Mouse (Mus musculus): ENCODE results near the gene Tceal5. TPM values are rescaled to one million over a fixed set of nuclear protein-coding genes. Genes with fewer than 3 reads are reported as not detected.
A peak's percentile ranks its signal among the peaks of the same experiment; 100 is the strongest.

Gene Tceal5
- total and polyA plus RNA-seq, 2 experiments from 2014 or later, result 3.9 to 45.2 TPM

DNA sequence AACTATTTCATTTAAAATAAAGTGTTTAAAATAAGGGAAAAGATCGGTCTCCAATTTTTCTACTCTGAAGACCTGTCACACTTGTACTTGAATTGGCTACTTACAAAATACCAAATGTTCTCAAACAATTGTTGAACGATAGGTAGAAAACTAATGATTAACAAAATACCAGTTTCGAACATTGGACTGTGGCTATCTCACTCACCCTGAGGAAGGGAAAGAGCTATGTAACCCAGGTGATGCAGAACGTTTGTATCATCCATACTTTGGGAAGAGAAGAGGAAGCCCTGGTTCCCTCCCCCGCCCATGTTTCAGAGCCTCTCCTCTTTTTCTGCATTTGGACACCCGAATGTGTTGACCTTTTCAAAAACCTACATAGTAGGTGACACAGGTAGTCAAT is 730 bp upstream of the Tceal5 start:
- no peak overlapping the region for H3K27ac ChIP-seq
- no peak overlapping the region for H3K4me3 ChIP-seq (ENCODE audit: low read length)
- DNase-seq (ENCODE audit: low spot score) (no peak), ATAC-seq (no peak)
- no peaks in the 10 kb centered on the region for H3K27me3 ChIP-seq (ENCODE audit: insufficient read depth, low read length)
- whole genome bisulfite sequencing, result 78% methylated on average over 6 of the region's 6 CpGs
- TF ChIP-seq CTCF (IDR thresholded peaks at IDR 0.05; ENCODE audit: low read depth), result no peak
- no peak overlapping the region for H3K9ac ChIP-seq (replicated peaks; ENCODE audit: low read length)
- H3K4me2 ChIP-seq (ENCODE audit: low read depth, low read length), result no peak overlapping the region
- H3K9me3 ChIP-seq (ENCODE audit: low read length), result no peaks in the 10 kb centered on the region
- no peaks in the 10 kb centered on the region for H3K36me3 ChIP-seq (ENCODE audit: insufficient read depth, low read length)
- no peaks in the 10 kb centered on the region for H3K4me1 ChIP-seq (ENCODE audit: insufficient read depth, low read length)

DNA sequence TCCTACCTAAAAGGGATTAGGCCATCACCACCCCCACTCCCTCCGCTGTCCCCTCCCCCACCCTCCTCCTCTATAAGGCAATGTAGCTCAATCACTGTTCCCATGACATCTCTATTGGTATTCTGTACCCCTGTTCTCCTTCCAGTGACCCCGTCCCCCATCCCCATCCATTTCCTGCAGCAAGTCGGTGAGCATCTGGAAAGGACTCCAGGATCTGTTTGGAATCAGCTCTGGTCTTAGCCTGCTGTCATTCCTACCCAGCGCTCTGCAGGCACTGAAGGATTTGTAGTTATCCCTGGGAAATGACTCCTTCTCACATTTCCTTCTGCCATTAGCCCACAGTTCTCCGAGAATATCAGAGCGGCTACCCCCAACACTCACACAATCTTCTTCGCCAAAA is 419 bp downstream of the Tceal5 start:
- peak overlapping the region; percentile 54 for H3K9ac ChIP-seq (replicated peaks; ENCODE audit: low read length)
- no peaks in the 10 kb centered on the region for H3K4me1 ChIP-seq (ENCODE audit: insufficient read depth, low read length)
- no peaks in the 10 kb centered on the region for H3K9me3 ChIP-seq (ENCODE audit: low read length)
- H3K4me2 ChIP-seq (ENCODE audit: low read depth, low read length), result peak overlapping the region; percentile 53
- H3K27me3 ChIP-seq (ENCODE audit: insufficient read depth, low read length), result no peaks in the 10 kb centered on the region
- H3K27ac ChIP-seq, result peak overlapping the region; percentile 74
- TF ChIP-seq CTCF (IDR thresholded peaks at IDR 0.05; ENCODE audit: low read depth), result no peak
- H3K4me3 ChIP-seq (ENCODE audit: low read length), result peak overlapping the region; percentile 42
- DNase-seq (ENCODE audit: low spot score), result no peak
- 28% methylated on average over 7 of the region's 7 CpGs for WGBS
- no peaks in the 10 kb centered on the region for H3K36me3 ChIP-seq (ENCODE audit: insufficient read depth, low read length)
- peak; percentile 65 for ATAC-seq

DNA sequence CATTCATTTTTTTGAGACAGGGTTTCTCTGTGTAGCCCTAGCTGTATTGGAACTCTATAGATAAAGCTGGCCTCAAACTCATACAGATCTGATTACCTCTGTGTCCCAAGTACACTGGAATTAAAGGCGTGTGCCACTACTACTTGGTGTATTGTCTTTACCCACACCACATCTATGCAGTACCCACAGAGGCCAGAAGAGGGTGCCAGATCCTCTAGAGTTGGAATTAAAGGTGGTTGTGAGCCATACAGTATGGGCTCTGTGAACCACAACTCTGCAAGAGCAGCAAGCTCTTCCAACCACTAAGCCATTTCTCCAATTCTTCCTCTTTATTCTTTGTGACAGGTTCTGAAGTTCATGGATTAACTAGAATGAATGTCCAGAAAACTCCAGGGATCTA is 6.8 kb downstream of the Tceal5 start:
- peak; percentile 45 for TF ChIP-seq CTCF (IDR thresholded peaks at IDR 0.05; ENCODE audit: low read depth)
- H3K27ac ChIP-seq, result no peak overlapping the region
- H3K4me3 ChIP-seq (ENCODE audit: low read length), result no peak overlapping the region
- H3K36me3 ChIP-seq (ENCODE audit: insufficient read depth, low read length), result no peaks in the 10 kb centered on the region
- WGBS, result 50% methylated on average over 1 of the region's 1 CpGs
- ATAC-seq (no peak), DNase-seq (ENCODE audit: low spot score) (no peak)
- H3K27me3 ChIP-seq (ENCODE audit: insufficient read depth, low read length), result no peaks in the 10 kb centered on the region
- H3K9me3 ChIP-seq (ENCODE audit: low read length), result no peaks in the 10 kb centered on the region
- H3K9ac ChIP-seq (replicated peaks; ENCODE audit: low read length), result no peak overlapping the region
- H3K4me2 ChIP-seq (ENCODE audit: low read depth, low read length), result no peak overlapping the region
- H3K4me1 ChIP-seq (ENCODE audit: insufficient read depth, low read length), result no peaks in the 10 kb centered on the region

DNA sequence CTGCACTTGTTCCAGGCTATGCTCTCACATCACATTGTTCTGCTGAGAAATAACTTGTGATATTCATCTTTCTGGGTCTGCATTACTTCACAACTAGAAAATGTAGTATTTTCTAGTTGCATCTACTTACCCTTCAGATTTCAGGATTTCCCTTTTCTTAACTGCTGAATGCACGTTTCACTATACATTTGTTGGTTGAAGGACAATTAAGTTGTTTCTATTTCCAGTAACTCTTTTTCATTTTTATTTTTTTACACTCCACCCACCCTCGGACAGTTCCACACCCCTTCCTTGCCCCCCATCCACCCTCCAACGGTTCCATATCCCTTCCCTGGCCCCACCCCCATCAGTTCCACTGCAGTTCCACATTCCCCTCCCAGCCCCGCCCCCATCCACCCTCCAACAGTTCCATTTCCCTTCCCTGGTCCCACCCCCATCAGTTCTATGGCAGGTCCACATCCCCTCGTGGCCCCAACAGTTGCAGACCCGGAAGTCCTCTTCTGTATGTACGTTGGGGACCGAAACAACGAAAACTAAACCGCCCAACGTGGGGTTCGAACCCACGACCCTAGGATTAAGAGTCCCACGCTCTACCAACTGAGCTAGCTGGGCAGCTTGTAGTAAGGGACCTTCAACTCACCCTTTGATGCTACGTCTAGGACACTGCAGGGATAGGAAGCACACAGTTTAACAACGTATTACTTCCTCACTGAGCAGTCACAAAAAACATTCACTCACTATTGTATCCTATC is 8.3 kb downstream of the Tceal5 start:
- no peak for TF ChIP-seq CTCF (IDR thresholded peaks at IDR 0.05; ENCODE audit: low read depth)
- WGBS, result 81% methylated on average over 16 of the region's 16 CpGs

DNA sequence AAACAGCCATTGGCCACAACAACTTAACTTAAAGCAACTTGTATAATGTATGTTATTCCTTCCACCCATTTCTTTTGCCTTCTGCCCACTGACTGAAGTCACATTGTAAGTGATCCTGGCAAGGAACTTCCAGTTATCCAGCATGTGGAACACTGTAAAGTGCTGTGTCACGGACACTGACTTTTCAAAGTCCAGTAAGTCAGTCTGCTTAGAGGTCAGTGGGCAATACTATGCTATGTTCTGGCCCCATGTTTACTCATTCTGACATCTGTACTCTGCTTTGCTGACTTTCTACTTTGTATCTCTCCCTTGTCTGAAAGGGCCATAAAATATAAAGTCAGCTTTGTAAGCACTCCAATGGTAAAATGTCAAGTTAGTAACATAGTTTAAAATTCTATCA is 20.6 kb downstream of the Tceal5 start:
- Histone ChIP-seq H3K9ac (replicated peaks; ENCODE audit: low read length) (no peak overlapping the region), H3K27ac (no peak overlapping the region), H3K4me1 (ENCODE audit: insufficient read depth, low read length) (no peaks in the 10 kb centered on the region), H3K4me2 (ENCODE audit: low read depth, low read length) (no peak overlapping the region), H3K36me3 (ENCODE audit: insufficient read depth, low read length) (no peaks in the 10 kb centered on the region), H3K9me3 (ENCODE audit: low read length) (no peaks in the 10 kb centered on the region), H3K27me3 (ENCODE audit: insufficient read depth, low read length) (no peaks in the 10 kb centered on the region), H3K4me3 (ENCODE audit: low read length) (no peak overlapping the region)
- TF ChIP-seq CTCF (IDR thresholded peaks at IDR 0.05; ENCODE audit: low read depth), result no peak
- ATAC-seq, result no peak
- no peak for DNase-seq (ENCODE audit: low spot score)
- 91% methylated on average over 1 of the region's 1 CpGs for WGBS

More for the DNA sequence above, 8.3 kb downstream of the Tceal5 start:
- no peaks in the 10 kb centered on the region for H3K4me1 ChIP-seq (ENCODE audit: insufficient read depth, low read length)
- ATAC-seq (no peak), DNase-seq (ENCODE audit: low spot score) (no peak)
- H3K4me2 ChIP-seq (ENCODE audit: low read depth, low read length), result no peak overlapping the region
- H3K27me3 ChIP-seq (ENCODE audit: insufficient read depth, low read length), result no peaks in the 10 kb centered on the region
- no peaks in the 10 kb centered on the region for H3K36me3 ChIP-seq (ENCODE audit: insufficient read depth, low read length)
- no peak overlapping the region for H3K9ac ChIP-seq (replicated peaks; ENCODE audit: low read length)
- no peaks in the 10 kb centered on the region for H3K9me3 ChIP-seq (ENCODE audit: low read length)
- H3K27ac ChIP-seq, result no peak overlapping the region
- no peak overlapping the region for H3K4me3 ChIP-seq (ENCODE audit: low read length)

DNA sequence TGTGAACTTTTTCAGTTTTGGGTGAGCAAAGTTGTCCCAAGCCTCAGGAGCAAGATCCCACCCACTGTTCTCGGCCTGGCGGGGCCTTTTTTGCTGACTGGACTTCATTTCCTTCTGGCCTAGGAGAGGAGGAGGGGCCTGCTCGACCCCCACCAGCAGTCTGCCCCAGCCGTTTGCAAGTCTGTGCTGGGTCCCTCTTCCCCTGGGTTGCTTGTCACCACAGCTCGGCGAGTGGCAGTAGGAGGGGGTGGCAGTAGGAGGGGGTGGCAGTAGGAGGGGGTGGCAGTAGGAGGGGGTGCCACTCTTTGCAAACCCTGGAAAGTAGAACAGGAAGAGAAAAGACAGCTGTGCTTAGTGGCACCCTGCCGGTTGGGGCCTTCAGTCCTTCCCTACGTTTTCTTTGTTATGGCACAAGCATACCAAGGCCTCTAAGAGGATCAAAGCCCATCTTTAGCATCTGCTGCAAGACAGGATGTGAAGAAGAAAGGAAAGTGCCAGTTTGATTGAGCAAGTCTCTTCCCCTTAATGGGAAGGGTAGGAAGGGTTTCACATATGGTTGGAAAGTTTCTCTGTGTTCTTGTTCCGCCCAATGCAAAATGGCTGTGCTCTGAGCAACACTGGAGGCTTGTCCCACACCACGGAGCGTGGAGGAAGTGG is 22.7 kb downstream of the Tceal5 start:
- TF ChIP-seq CTCF (IDR thresholded peaks at IDR 0.05; ENCODE audit: low read depth), result no peak
- H3K9me3 ChIP-seq (ENCODE audit: low read length), result no peaks in the 10 kb centered on the region
- no peak overlapping the region for H3K4me2 ChIP-seq (ENCODE audit: low read depth, low read length)
- 34% methylated on average over 11 of the region's 11 CpGs for WGBS
- H3K4me1 ChIP-seq (ENCODE audit: insufficient read depth, low read length), result no peaks in the 10 kb centered on the region
- no peaks in the 10 kb centered on the region for H3K36me3 ChIP-seq (ENCODE audit: insufficient read depth, low read length)
- H3K27me3 ChIP-seq (ENCODE audit: insufficient read depth, low read length), result no peaks in the 10 kb centered on the region
- no peak overlapping the region for H3K9ac ChIP-seq (replicated peaks; ENCODE audit: low read length)
- ATAC-seq, result no peak
- no peak overlapping the region for H3K4me3 ChIP-seq (ENCODE audit: low read length)
- no peak for DNase-seq (ENCODE audit: low spot score)
- H3K27ac ChIP-seq, result no peak overlapping the region

DNA sequence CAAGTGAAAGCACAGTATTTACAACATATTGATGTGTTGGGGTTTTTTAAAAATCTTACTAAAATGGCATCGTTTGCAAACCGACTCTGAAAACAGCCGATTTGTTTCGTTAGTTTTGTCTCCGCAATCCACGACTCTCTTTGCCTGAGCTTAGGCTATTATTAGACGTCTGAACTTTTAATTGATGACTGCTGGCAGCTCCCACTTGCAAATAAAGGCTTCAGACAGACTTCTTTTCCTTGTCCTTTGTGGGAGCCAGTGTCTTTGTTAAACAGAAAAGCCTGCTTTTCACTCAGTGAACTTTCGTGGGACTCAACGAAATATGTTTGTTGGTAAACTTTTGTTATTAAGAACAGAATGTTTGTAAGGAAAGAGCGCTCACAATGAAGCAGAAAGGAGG is 30.9 kb downstream of the Tceal5 start:
- TF ChIP-seq CTCF (IDR thresholded peaks at IDR 0.05; ENCODE audit: low read depth), result no peak
- Histone ChIP-seq H3K36me3 (ENCODE audit: insufficient read depth, low read length) (no peaks in the 10 kb centered on the region), H3K27ac (peak overlapping the region; percentile 81; the same call in 1 of the 2 replicates), H3K27me3 (ENCODE audit: insufficient read depth, low read length) (no peaks in the 10 kb centered on the region), H3K9ac (replicated peaks; ENCODE audit: low read length) (peak overlapping the region; percentile 37), H3K9me3 (ENCODE audit: low read length) (no peaks in the 10 kb centered on the region), H3K4me3 (ENCODE audit: low read length) (peak overlapping the region; percentile 48), H3K4me2 (ENCODE audit: low read depth, low read length) (peak overlapping the region; percentile 60), H3K4me1 (ENCODE audit: insufficient read depth, low read length) (no peaks in the 10 kb centered on the region)
- no peak for ATAC-seq
- peak; percentile 25 for DNase-seq (ENCODE audit: low spot score)
- WGBS, result 32% methylated on average over 10 of the region's 10 CpGs
